Mouse (Mus musculus) MEL-GATA-1-ER (cell line): ENCODE data around the gene Gtpbp3.
"Not testable (repeated sequence)": the region's sequence is repeated elsewhere in the genome, so short reads cannot be mapped to it uniquely, and the experiment has no call there.

Source experiments
- DNase-seq: peaks from one replicate; pipeline ENCODE4 v3.0.0-alpha.2; 2012; ENCODE audit warnings: low read depth; ENCODE audit errors: extremely low read depth

The Gtpbp3 gene

GRCm38 (mm10) chr8:71497077-71497645, 9.3 kb downstream of the Gtpbp3 start:
- DNase-seq, result no peak

GRCm38 (mm10) chr8:71497881-71498501, 10.1 kb downstream of the Gtpbp3 start:
- no peak for DNase-seq

GRCm38 (mm10) chr8:71498816-71499690, 11.2 kb downstream of the Gtpbp3 start:
- DNase-seq, result no peak

- no peak for DNase-seq
Observed at GRCm38 (mm10) chr8:71504349-71504748, 16.4 kb downstream of the Gtpbp3 start.

- no peak for DNase-seq
Observed at GRCm38 (mm10) chr8:71505326-71505725, 17.4 kb downstream of the Gtpbp3 start.

GRCm38 (mm10) chr8:71505979-71506378, 18.1 kb downstream of the Gtpbp3 start:
- DNase-seq, result no peak

- DNase-seq, result no peak
Observed at GRCm38 (mm10) chr8:71507589-71508104, 19.7 kb downstream of the Gtpbp3 start.

GRCm38 (mm10) chr8:71509316-71509715, 21.4 kb downstream of the Gtpbp3 start:
- no peak for DNase-seq

- peak; percentile 94 for DNase-seq
Observed at GRCm38 (mm10) chr8:71511644-71512043, 23.7 kb downstream of the Gtpbp3 start, which contains the start of gene Plvap. Gene Plvap (minus strand): TSS chr8:71511752.

GRCm38 (mm10) chr8:71513018-71513754, 25.3 kb downstream of the Gtpbp3 start:
- no peak for DNase-seq

- DNase-seq, result no peak
Observed at GRCm38 (mm10) chr8:71515043-71515442, 27.1 kb downstream of the Gtpbp3 start.

GRCm38 (mm10) chr8:71516786-71517185, 28.9 kb downstream of the Gtpbp3 start:
- DNase-seq, result no peak

- not testable (repeated sequence) for DNase-seq
Observed at GRCm38 (mm10) chr8:71519037-71519825, 31.3 kb downstream of the Gtpbp3 start.

- peak; percentile 92 for DNase-seq
Observed at GRCm38 (mm10) chr8:71521634-71522033, 33.7 kb downstream of the Gtpbp3 start.

GRCm38 (mm10) chr8:71525226-71526050, 37.5 kb downstream of the Gtpbp3 start, which contains the start of gene Ccdc194:
Gene Ccdc194 (minus strand): TSS chr8:71525711.
- no peak for DNase-seq

- DNase-seq, result no peak
Observed at GRCm38 (mm10) chr8:71526272-71526671, 38.4 kb downstream of the Gtpbp3 start.

- DNase-seq, result no peak
Observed at GRCm38 (mm10) chr8:71527162-71527870, 39.4 kb downstream of the Gtpbp3 start.

GRCm38 (mm10) chr8:71528362-71529073, 40.6 kb downstream of the Gtpbp3 start:
- no peak for DNase-seq
